Mouse (Mus musculus) liver, embryonic 14.5 days (tissue): Measurements from ENCODE around the gene Sox2. TPM values are rescaled to one million over a fixed set of nuclear protein-coding genes. Genes with fewer than 3 reads are reported as not detected.

Experiments
- ATAC-seq: fragments of 200-750 bp; cut with Nextera tagmentation; 2 replicates; pipeline ENCODE4 v1.8.0; 2017; ENCODE audit warnings: moderate number of reproducible peaks, mild to moderate bottlenecking, moderate library complexity; ENCODE audit not compliant: insufficient read depth
- DNase-seq, 3 experiments: peaks; one replicate each; pipeline ENCODE4 v3.0.0-alpha.2; 2012 to 2013; ENCODE audit warnings: low read depth in 3 of 3, low spot score in 3 of 3
- H3K27ac ChIP-seq: fragments of 300-500 bp; sonication (generic); 2 replicates; pipeline ENCODE4 v1.5.1; 2014; ENCODE audit warnings: moderate library complexity, mild to moderate bottlenecking, control low read depth, inconsistent platforms
- H3K27me3 ChIP-seq: fragments of 300-500 bp; sonication (generic); 2 replicates; pipeline ENCODE4 v1.6.1; 2014; ENCODE audit warnings: mild to moderate bottlenecking, low read length, moderate library complexity; ENCODE audit not compliant: control insufficient read depth, insufficient read depth
- H3K36me3 ChIP-seq: fragments of 300-500 bp; sonication (generic); replicated peaks from 2 replicates; pipeline ENCODE4 v1.6.1; 2014; ENCODE audit warnings: low read depth; ENCODE audit not compliant: control insufficient read depth, insufficient read depth
- H3K4me1 ChIP-seq, 2 experiments: fragments of 200-500 bp in 1 of 2; fragments of 300-500 bp in 1 of 2; sonication (generic) in 1 of 2; replicated peaks; 2 replicates each; pipeline ENCODE4 v1.6.1; 2012 to 2014; ENCODE audit warnings: antibody characterized with exemption in 1 of 2, inconsistent platforms in 1 of 2, low read length in 1 of 2; ENCODE audit not compliant: control insufficient read depth in 2 of 2, insufficient read depth in 2 of 2
- H3K4me2 ChIP-seq: fragments of 300-500 bp; sonication (generic); 2 replicates; pipeline ENCODE4 v1.6.1; 2014; ENCODE audit warnings: low read depth, mild to moderate bottlenecking, control low read depth, moderate library complexity
- H3K4me3 ChIP-seq, 2 experiments: fragments of 200-500 bp in 1 of 2; fragments of 300-500 bp in 1 of 2; sonication (generic) in 1 of 2; 2 replicates each; pipeline ENCODE4 v1.5.1; 2012 to 2014; ENCODE audit warnings: low read depth in 2 of 2, low read length in 2 of 2, mild to moderate bottlenecking in 2 of 2, control low read depth in 1 of 2, inconsistent platforms in 1 of 2, moderate library complexity in 1 of 2; ENCODE audit not compliant: insufficient read depth in 1 of 2
- H3K9ac ChIP-seq: fragments of 300-500 bp; sonication (generic); replicated peaks from 2 replicates; pipeline ENCODE4 v1.6.1; 2014; ENCODE audit warnings: mild to moderate bottlenecking, control low read depth, moderate library complexity
- H3K9me3 ChIP-seq: fragments of 300-500 bp; sonication (generic); 2 replicates; pipeline ENCODE4 v1.6.1; 2016; ENCODE audit warnings: low read length, mixed read lengths; ENCODE audit not compliant: control insufficient read depth
- CTCF ChIP-seq: IDR thresholded peaks from 2 replicates; pipeline ENCODE4 v1.5.1; 2016; ENCODE audit warnings: antibody characterized with exemption, low read depth, control low read depth
- EP300 ChIP-seq: IDR thresholded peaks from 2 replicates; pipeline ENCODE4 v1.6.1; 2016; ENCODE audit warnings: antibody characterized with exemption, low read depth
- WGBS: fragments of 180-500 bp; shearing (Covaris S2); extraction: QIAGEN DNeasy Blood & Tissue Kit; methylation state at CpG from one replicate; pipeline ENCODE4 v1.1.7; 2014; ENCODE audit not compliant: insufficient replicate concordance; 5-methylcytosine and 5-hydroxymethylcytosine counted together
- polyA plus RNA-seq, 2 experiments: library from polyadenylated mRNA; depleted of rRNA in 1 of 2; stranded (reverse) in 1 of 2; unstranded in 1 of 2; fragments of >200 nt; fragmentation: Nextera tagmentation in 1 of 2; extraction: Ambion mirVana in 1 of 2; gene quantifications; 2 replicates each; pipeline versions ENCODE4 v1.2.1 to v1.2.3; 2012 to 2014

Gene Sox2
- polyA plus RNA-seq, 2 experiments = 0.06 TPM; not detected in 1

- Histone ChIP-seq H3K9me3 (no peaks in the 10 kb centered on the region), H3K27me3 (peaks cover 85% of the 10 kb centered on the region), H3K9ac (no peak overlapping the region), H3K36me3 (no peaks in the 10 kb centered on the region), H3K27ac (no peak overlapping the region), H3K4me2 (peak overlapping the region; percentile 36), H3K4me1 (no peaks in the 10 kb centered on the region), H3K4me3 (peak overlapping the region; percentile 14 to 16; a peak in 2 of 4 replicates)
- DNase-seq (no peak), ATAC-seq (no peak)
- WGBS = under 1% methylated on average over 58 of the region's 58 CpGs
- TF ChIP-seq EP300 = no peak
- TF ChIP-seq CTCF = no peak
Measured at GRCm38 (mm10) chr3:34663701-34664635, 13.8 kb downstream of the Sox2 start.

- no peak for DNase-seq
- no peaks in the 10 kb centered on the region for H3K9me3 ChIP-seq
- H3K4me3 ChIP-seq = peak overlapping the region; percentile 14 to 16; a peak in 2 of 4 replicates
- no peak for ATAC-seq
- H3K4me2 ChIP-seq = peak overlapping the region; percentile 36
- H3K27me3 ChIP-seq = peaks cover 82% of the 10 kb centered on the region
- WGBS = 2% methylated on average over 31 of the region's 31 CpGs
- TF ChIP-seq CTCF = no peak
- TF ChIP-seq EP300 = no peak
- no peak overlapping the region for H3K27ac ChIP-seq
- no peaks in the 10 kb centered on the region for H3K4me1 ChIP-seq
- H3K36me3 ChIP-seq = no peaks in the 10 kb centered on the region
- no peak overlapping the region for H3K9ac ChIP-seq
Measured at GRCm38 (mm10) chr3:34664636-34665531, 14.7 kb downstream of the Sox2 start.

- ATAC-seq (no peak), DNase-seq (no peak)
- Histone ChIP-seq H3K27ac (no peak overlapping the region), H3K27me3 (peaks cover 77% of the 10 kb centered on the region), H3K36me3 (no peaks in the 10 kb centered on the region), H3K4me3 (no peak overlapping the region), H3K9me3 (no peaks in the 10 kb centered on the region), H3K4me2 (no peak overlapping the region), H3K9ac (no peak overlapping the region), H3K4me1 (no peaks in the 10 kb centered on the region)
- 5% methylated on average over 10 of the region's 10 CpGs for WGBS
- TF ChIP-seq EP300 (no peak), CTCF (no peak)
Measured at GRCm38 (mm10) chr3:34665751-34666665, 15.8 kb downstream of the Sox2 start.

GRCm38 (mm10) chr3:34667180-34667579 is 17.0 kb downstream of the Sox2 start:
- H3K4me1 ChIP-seq = no peaks in the 10 kb centered on the region
- WGBS = 12% methylated on average over 2 of the region's 2 CpGs
- no peaks in the 10 kb centered on the region for H3K9me3 ChIP-seq
- H3K27me3 ChIP-seq = peaks cover 65% of the 10 kb centered on the region
- ATAC-seq (no peak), DNase-seq (no peak)
- TF ChIP-seq EP300 (no peak), CTCF (no peak)
- no peak overlapping the region for H3K27ac ChIP-seq
- no peak overlapping the region for H3K4me3 ChIP-seq
- no peaks in the 10 kb centered on the region for H3K36me3 ChIP-seq
- no peak overlapping the region for H3K9ac ChIP-seq
- H3K4me2 ChIP-seq = no peak overlapping the region
